Mouse (Mus musculus) lung, postnatal 0 days (tissue): ENCODE results near the gene Cfap43. TPM values are rescaled to one million over a fixed set of nuclear protein-coding genes. Genes with fewer than 3 reads are reported as not detected.
A peak's percentile ranks its signal among the peaks of the same experiment; 100 is the strongest.

ENCODE experiments used
- ATAC-seq: fragments of 200-750 bp; cut with Nextera tagmentation; 2 replicates; pipeline ENCODE4 v1.8.0; 2017; ENCODE audit warnings: moderate library complexity
- DNase-seq: peaks from one replicate; pipeline ENCODE4 v3.0.0-alpha.2; 2016; ENCODE audit warnings: low spot score
- H3K27ac ChIP-seq: fragments of 300-500 bp; sonication (generic); 2 replicates; pipeline ENCODE4 v1.5.1; 2014; ENCODE audit warnings: antibody characterized with exemption, mild to moderate bottlenecking, low read length, mixed read lengths
- H3K27me3 ChIP-seq: fragments of 300-500 bp; sonication (generic); replicated peaks from 2 replicates; pipeline ENCODE4 v1.6.1; 2014; ENCODE audit warnings: low read length, mixed read lengths; ENCODE audit not compliant: insufficient read depth
- H3K36me3 ChIP-seq: fragments of 300-500 bp; sonication (generic); 2 replicates; pipeline ENCODE4 v1.6.1; 2014; ENCODE audit warnings: low read length, mixed read lengths; ENCODE audit not compliant: insufficient read depth
- H3K4me1 ChIP-seq: fragments of 300-500 bp; sonication (generic); 2 replicates; pipeline ENCODE4 v1.6.1; 2014; ENCODE audit warnings: antibody characterized with exemption, low read depth, low read length, mixed read lengths; ENCODE audit not compliant: insufficient read depth
- H3K4me2 ChIP-seq: fragments of 300-500 bp; sonication (generic); replicated peaks from 2 replicates; pipeline ENCODE4 v1.6.1; 2014; ENCODE audit warnings: low read depth, mild to moderate bottlenecking, low read length, moderate library complexity, mixed read lengths
- H3K4me3 ChIP-seq: fragments of 300-500 bp; sonication (generic); 2 replicates; pipeline ENCODE4 v1.5.1; 2014; ENCODE audit warnings: low read depth, low read length
- H3K9ac ChIP-seq: fragments of 300-500 bp; sonication (generic); replicated peaks from 2 replicates; pipeline ENCODE4 v1.6.1; 2014; ENCODE audit warnings: low read depth, mild to moderate bottlenecking
- H3K9me3 ChIP-seq: fragments of 300-500 bp; sonication (generic); 2 replicates; pipeline ENCODE4 v1.6.1; 2016; ENCODE audit warnings: low read length, mixed read lengths
- CTCF ChIP-seq: IDR thresholded peaks from 2 replicates; pipeline ENCODE4 v1.5.1; 2016; ENCODE audit warnings: antibody characterized with exemption, mild to moderate bottlenecking
- EP300 ChIP-seq: IDR thresholded peaks from 2 replicates; pipeline ENCODE4 v1.6.1; 2016; ENCODE audit warnings: antibody characterized with exemption, mild to moderate bottlenecking, control low read depth
- WGBS: fragments of 180-500 bp; shearing (Covaris S2); extraction: QIAGEN DNeasy Blood & Tissue Kit; methylation state at CpG from one replicate; pipeline ENCODE4 v1.1.7; 2014; 5-methylcytosine and 5-hydroxymethylcytosine counted together
- polyA plus RNA-seq: library from polyadenylated mRNA; unstranded; fragments of >200 nt; fragmentation: Nextera tagmentation; extraction: Ambion mirVana; gene quantifications from 2 replicates; pipeline ENCODE4 v1.2.1, GENCODE M21; 2015

Gene Cfap43
- polyA plus RNA-seq, 1 experiment from 2014 or later: 4.9 TPM

DNA sequence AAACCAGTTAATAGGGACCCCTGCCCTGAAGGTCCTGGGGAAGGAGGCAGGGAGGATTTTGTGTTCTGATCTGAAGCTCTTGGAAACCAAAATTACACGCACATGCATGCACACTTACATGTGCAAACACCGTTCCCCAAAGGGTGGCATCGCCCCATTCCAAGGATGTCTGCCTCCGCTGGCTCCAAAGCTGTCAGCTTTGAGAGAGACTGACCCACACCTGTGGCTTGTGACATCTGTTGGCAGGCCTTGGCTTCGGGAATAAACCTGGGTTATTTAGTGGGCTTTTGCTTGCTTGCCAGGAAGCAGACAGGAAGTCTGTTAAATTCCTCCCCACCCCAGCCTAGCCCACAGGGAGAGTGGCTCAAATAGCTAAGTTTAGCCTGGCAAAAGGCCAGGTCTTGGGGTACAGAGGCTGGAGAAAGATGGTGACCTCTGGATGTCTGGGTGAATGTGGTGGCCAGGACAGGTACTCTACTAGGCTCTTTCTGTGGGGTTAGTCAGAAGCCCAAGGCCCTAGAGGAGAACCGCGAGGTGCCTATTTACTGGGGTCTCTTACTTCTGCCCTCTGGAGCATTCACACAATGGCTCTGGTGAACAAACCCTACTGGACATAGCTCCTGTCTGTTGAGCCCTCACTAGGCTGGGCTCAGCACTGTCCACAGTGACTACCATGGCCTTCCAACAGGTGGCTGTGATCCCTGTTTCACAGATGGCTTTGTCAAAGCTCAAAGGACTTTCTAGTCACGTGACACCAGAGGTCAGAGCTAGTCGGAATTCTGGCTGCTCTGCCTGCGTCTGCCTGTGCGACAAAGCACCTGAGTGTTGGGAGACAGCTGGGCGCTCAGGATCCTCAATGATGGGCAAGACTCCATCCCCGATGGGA lies 16.5 kb downstream of the Cfap43 start:
- Histone ChIP-seq H3K4me2 (no peak overlapping the region), H3K4me3 (no peak overlapping the region), H3K27me3 (no peaks in the 10 kb centered on the region), H3K4me1 (peaks cover 15% of the 10 kb centered on the region; the same call in 1 of the 2 replicates), H3K9me3 (no peaks in the 10 kb centered on the region), H3K27ac (peak overlapping the region; percentile 63; the same call in 1 of the 2 replicates), H3K9ac (no peak overlapping the region), H3K36me3 (peaks cover 4% of the 10 kb centered on the region; the same call in 1 of the 2 replicates)
- 45% methylated on average over 13 of the region's 13 CpGs for WGBS
- TF ChIP-seq EP300 (peak; percentile 49; the same call in 1 of the 2 replicates), CTCF (no peak)
- DNase-seq (peak; percentile 63), ATAC-seq (peak; percentile 54)

DNA sequence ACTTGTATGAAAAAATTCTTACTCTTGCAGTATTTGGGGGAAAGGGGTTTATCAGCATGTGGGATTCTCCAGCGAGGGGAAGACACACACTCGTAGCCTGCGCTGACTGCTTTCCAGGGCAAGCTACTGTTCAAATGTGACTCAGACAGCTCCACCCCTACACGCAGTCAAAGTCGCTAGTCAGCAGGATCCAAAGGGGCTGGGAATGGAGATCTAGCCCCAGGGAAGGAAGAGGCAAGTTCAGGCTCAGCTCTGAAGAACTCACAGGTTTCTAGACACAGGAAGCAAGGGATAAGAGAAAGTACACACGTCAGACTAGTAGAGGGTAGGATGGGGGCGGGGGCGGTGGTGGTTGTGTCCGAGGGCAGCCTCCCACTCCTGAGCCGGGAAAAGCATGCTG lies 18.5 kb downstream of the Cfap43 start:
- Histone ChIP-seq H3K27ac (no peak overlapping the region), H3K4me3 (no peak overlapping the region), H3K4me1 (peaks cover 15% of the 10 kb centered on the region; the same call in 1 of the 2 replicates), H3K36me3 (peaks cover 21% of the 10 kb centered on the region), H3K4me2 (no peak overlapping the region), H3K27me3 (no peaks in the 10 kb centered on the region), H3K9me3 (no peaks in the 10 kb centered on the region), H3K9ac (no peak overlapping the region)
- 69% methylated on average over 10 of the region's 10 CpGs for WGBS
- no peak for DNase-seq
- ATAC-seq: no peak
- no peak for TF ChIP-seq CTCF
- TF ChIP-seq EP300: no peak

DNA sequence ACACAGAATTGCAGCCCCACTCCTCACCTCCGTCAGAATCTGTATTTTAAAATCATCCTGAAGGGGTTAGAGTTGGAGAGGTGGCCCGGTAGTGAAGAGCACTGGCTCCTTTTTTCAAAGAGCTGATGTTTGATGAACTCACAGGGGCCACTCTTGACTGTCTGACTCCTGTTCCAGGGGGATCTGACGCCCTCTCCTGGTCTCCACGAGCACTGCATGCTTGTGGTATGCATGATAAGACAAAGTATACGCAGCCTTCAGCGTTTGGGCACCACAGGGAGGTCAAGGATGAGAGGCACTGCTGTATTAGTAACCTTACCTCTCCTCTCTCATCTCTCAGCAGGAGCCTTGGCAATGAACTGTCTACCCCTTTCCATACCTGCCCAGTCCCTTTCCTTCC lies 19.1 kb downstream of the Cfap43 start:
- ATAC-seq (no peak), DNase-seq (no peak)
- 51% methylated on average over 6 of the region's 6 CpGs for WGBS
- peaks cover 15% of the 10 kb centered on the region; the same call in 1 of the 2 replicates for H3K4me1 ChIP-seq
- peaks cover 26% of the 10 kb centered on the region for H3K36me3 ChIP-seq
- no peak overlapping the region for H3K4me3 ChIP-seq
- TF ChIP-seq EP300 (no peak), CTCF (peak; percentile 69)
- H3K27me3 ChIP-seq: no peaks in the 10 kb centered on the region
- no peak overlapping the region for H3K27ac ChIP-seq
- no peaks in the 10 kb centered on the region for H3K9me3 ChIP-seq
- no peak overlapping the region for H3K9ac ChIP-seq
- no peak overlapping the region for H3K4me2 ChIP-seq

DNA sequence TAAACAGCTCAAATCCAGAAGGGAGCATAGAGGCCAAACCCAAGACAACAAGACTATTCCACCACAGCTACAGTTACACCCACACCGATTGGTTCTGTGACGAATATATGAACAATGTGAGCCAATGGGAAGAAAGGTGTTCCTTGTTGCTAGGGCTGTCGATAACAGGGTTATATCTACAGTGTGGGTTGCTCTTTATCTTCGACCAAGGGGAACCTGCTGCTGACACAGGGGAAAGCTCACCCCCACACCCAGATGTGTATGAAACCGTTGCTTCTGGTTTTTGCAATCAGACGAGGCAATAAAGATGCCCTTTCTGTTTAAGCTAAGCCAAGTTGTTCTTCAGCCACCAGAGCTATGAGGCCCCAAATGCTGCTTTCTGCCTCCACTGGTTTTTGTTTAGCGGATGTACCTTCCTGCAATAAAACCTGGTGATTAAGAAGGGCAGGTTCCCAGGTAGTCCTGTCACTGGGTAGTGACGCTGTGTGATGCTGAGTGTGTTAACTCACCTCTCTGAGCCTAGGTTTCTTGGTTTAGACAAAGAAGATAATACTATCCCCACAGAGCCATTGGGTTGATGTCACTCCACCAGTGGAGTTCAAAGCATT lies 20.5 kb downstream of the Cfap43 start:
- 87% methylated on average over 8 of the region's 8 CpGs for WGBS
- H3K4me1 ChIP-seq: peaks cover 15% of the 10 kb centered on the region; the same call in 1 of the 2 replicates
- H3K36me3 ChIP-seq: peaks cover 34% of the 10 kb centered on the region
- ATAC-seq (no peak), DNase-seq (no peak)
- H3K4me2 ChIP-seq: no peak overlapping the region
- H3K9me3 ChIP-seq: no peaks in the 10 kb centered on the region
- TF ChIP-seq EP300 (no peak), CTCF (no peak)
- H3K4me3 ChIP-seq: no peak overlapping the region
- H3K9ac ChIP-seq: no peak overlapping the region
- no peaks in the 10 kb centered on the region for H3K27me3 ChIP-seq
- H3K27ac ChIP-seq: no peak overlapping the region

DNA sequence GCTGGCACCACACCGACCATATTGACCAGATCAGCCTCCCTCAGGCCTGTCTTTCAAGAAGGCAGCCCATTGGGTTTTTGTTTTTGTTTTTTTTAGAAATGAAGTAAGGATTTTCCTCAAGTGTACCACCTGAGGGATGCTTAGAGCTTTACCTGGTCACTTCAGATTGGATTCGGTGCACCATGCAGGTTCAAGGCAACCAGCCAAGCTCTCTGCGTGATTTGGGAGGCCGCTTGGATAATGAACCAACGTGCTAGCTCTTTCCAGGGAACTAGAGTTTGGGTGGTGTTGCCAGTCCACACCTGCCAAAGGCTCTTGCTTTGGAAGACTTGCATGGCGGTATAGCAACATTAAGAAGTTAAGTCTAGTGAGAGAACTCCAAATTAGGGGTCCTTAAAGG lies 26.0 kb downstream of the Cfap43 start:
- Histone ChIP-seq H3K36me3 (peaks cover 39% of the 10 kb centered on the region), H3K9me3 (no peaks in the 10 kb centered on the region), H3K4me3 (no peak overlapping the region), H3K27me3 (no peaks in the 10 kb centered on the region), H3K4me1 (no peaks in the 10 kb centered on the region; the same call in 1 of the 2 replicates), H3K4me2 (no peak overlapping the region), H3K9ac (no peak overlapping the region), H3K27ac (no peak overlapping the region)
- ATAC-seq: no peak
- TF ChIP-seq EP300 (no peak), CTCF (no peak)
- 89% methylated on average over 6 of the region's 6 CpGs for WGBS
- no peak for DNase-seq

DNA sequence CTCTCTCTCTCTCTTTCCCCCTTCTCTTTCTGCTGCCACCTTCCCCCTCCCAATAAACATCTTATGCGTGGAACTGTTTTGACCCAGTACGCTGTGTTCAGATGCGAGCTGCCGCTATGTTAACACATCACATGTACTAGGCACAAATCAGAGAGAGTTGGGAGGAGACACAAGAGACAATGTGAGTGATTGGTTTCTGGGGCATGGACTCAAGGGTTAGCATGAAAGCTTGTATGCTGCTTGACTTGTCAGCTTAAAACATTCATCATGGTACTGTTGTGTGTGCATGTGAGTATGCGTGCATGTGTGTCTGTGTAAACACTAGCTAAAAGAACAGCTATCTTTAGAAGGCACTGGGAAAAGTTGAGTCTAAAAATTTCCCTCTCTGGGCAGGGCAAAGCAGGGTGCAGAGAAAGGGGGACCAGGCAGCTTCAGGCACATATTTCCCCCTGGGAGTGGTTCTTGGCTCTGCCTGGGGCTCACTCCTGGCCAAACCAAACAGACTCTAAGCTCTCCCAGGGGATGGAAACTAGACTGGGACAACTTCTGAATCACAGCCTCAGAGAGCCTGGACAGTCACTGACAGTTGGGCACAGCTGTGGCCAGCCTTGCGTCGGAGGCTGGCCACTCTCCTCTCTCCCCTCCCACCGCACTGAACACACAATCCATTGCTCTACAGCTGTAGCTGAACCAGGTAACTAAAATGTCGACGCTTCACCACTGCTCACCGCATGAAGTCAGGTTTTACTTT lies 27.4 kb downstream of the Cfap43 start:
- Histone ChIP-seq H3K4me2 (peak overlapping the region; percentile 39; the same call in 1 of the 2 replicates), H3K27ac (peak overlapping the region; percentile 78), H3K9me3 (no peaks in the 10 kb centered on the region), H3K9ac (no peak overlapping the region), H3K4me3 (no peak overlapping the region), H3K4me1 (no peaks in the 10 kb centered on the region; the same call in 1 of the 2 replicates), H3K27me3 (no peaks in the 10 kb centered on the region), H3K36me3 (peaks cover 27% of the 10 kb centered on the region)
- WGBS: 45% methylated on average over 11 of the region's 11 CpGs
- TF ChIP-seq CTCF (no peak), EP300 (peak; percentile 61)
- DNase-seq: peak; percentile 81
- ATAC-seq: peak; percentile 80
